Mouse (Mus musculus) ES-Bruce4 (cell line): ENCODE data around the gene Zbtb9.

Experiments
- CTCF ChIP-seq: IDR thresholded peaks from one replicate; pipeline ENCODE4 v1.8.1; 2011; ENCODE audit warnings: low read depth, low read length
- EP300 ChIP-seq: IDR thresholded peaks from 2 replicates; pipeline ENCODE4 v1.6.1; 2011; ENCODE audit warnings: low read depth, low read length; ENCODE audit not compliant: insufficient read depth
- POLR2A ChIP-seq: IDR thresholded peaks from one replicate; pipeline ENCODE4 v1.8.1; 2011; ENCODE audit warnings: low read length; ENCODE audit not compliant: insufficient read depth

GRCm38 (mm10) chr17:26951952-26952877, 20.8 kb upstream of the Zbtb9 start:
- TF ChIP-seq EP300 (no peak), CTCF (no peak), POLR2A (no peak)
